Mouse (Mus musculus) embryonic facial prominence, embryonic 11.5 days (tissue): ENCODE data around the gene Coil. TPM values are rescaled to one million over a fixed set of nuclear protein-coding genes. Genes with fewer than 3 reads are reported as not detected.
A peak's percentile ranks its signal among the peaks of the same experiment; 100 is the strongest.

Experiments
- ATAC-seq: fragments of 200-750 bp; cut with Nextera tagmentation; replicated peaks from 2 replicates; pipeline ENCODE4 v1.8.0; 2017; ENCODE audit warnings: low read depth; ENCODE audit not compliant: insufficient number of reproducible peaks, low FRiP score, low TSS enrichment
- DNase-seq: peaks from one replicate; pipeline ENCODE4 v3.0.0-alpha.2; 2015; ENCODE audit warnings: low spot score
- H3K27ac ChIP-seq: fragments of 300-500 bp; sonication (generic); replicated peaks from 2 replicates; pipeline ENCODE4 v1.5.1; 2014; ENCODE audit warnings: mild to moderate bottlenecking, low read depth, low read length, control low read depth
- H3K27me3 ChIP-seq: fragments of 300-500 bp; sonication (generic); 2 replicates; pipeline ENCODE4 v1.6.1; 2014; ENCODE audit warnings: mild to moderate bottlenecking, low read length, moderate library complexity, mixed read lengths; ENCODE audit not compliant: control insufficient read depth, insufficient read depth
- H3K36me3 ChIP-seq: fragments of 300-500 bp; sonication (generic); replicated peaks from 2 replicates; pipeline ENCODE4 v1.6.1; 2014; ENCODE audit warnings: low read depth, mild to moderate bottlenecking, low read length, moderate library complexity, mixed read lengths; ENCODE audit not compliant: control insufficient read depth, insufficient read depth
- H3K4me1 ChIP-seq: fragments of 300-500 bp; sonication (generic); 2 replicates; pipeline ENCODE4 v1.6.1; 2014; ENCODE audit warnings: low read length, mixed read lengths; ENCODE audit not compliant: control insufficient read depth, insufficient read depth
- H3K4me2 ChIP-seq: fragments of 300-500 bp; sonication (generic); 2 replicates; pipeline ENCODE4 v1.6.1; 2014; ENCODE audit warnings: low read depth, mild to moderate bottlenecking, control low read depth, low read length, moderate library complexity
- H3K4me3 ChIP-seq: fragments of 300-500 bp; sonication (generic); 2 replicates; pipeline ENCODE4 v1.5.1; 2014; ENCODE audit warnings: low read depth, low read length, control low read depth
- H3K9ac ChIP-seq: fragments of 300-500 bp; sonication (generic); replicated peaks from 2 replicates; pipeline ENCODE4 v1.6.1; 2014; ENCODE audit warnings: mild to moderate bottlenecking, control low read depth, low read length
- H3K9me3 ChIP-seq: fragments of 300-500 bp; sonication (generic); replicated peaks from 2 replicates; pipeline ENCODE4 v1.6.1; 2016; ENCODE audit warnings: mild to moderate bottlenecking, low read length, inconsistent platforms, mixed read lengths; ENCODE audit not compliant: control insufficient read depth
- WGBS: fragments of 180-500 bp; shearing (Covaris S2); extraction: QIAGEN DNeasy Blood & Tissue Kit; methylation state at CpG from one replicate; pipeline ENCODE4 v1.1.7; 2014; 5-methylcytosine and 5-hydroxymethylcytosine counted together
- polyA plus RNA-seq: library from polyadenylated mRNA; unstranded; fragments of >200 nt; fragmentation: Nextera tagmentation; extraction: Ambion mirVana; gene quantifications from 2 replicates; pipeline ENCODE4 v1.2.1, GENCODE M21; 2014

Gene Coil
- 22.2 and 24.3 TPM in 2 replicates for polyA plus RNA-seq

GRCm38 (mm10) chr11:88970202-88970732, at the start of gene Coil:
Coil (plus strand) TSS chr11:88970252.
- Histone ChIP-seq H3K27ac (no peak within 1 kb of the TSS), H3K9ac (no peak within 1 kb of the TSS), H3K4me1 (no peaks in the 10 kb centered on the region; the same call in 1 of the 2 replicates), H3K9me3 (no peaks in the 10 kb centered on the region), H3K4me3 (no peak within 1 kb of the TSS), H3K4me2 (no peak within 1 kb of the TSS), H3K36me3 (no peaks in the 10 kb centered on the region), H3K27me3 (no peaks in the 10 kb centered on the region)
- ATAC-seq (no peak), DNase-seq (peak; percentile 24)
- 34% methylated on average over 2 of the region's 2 CpGs for WGBS

GRCm38 (mm10) chr11:88926566-88926965, 43.5 kb upstream of the Coil start:
- no peak for DNase-seq
- no peaks in the 10 kb centered on the region for H3K4me1 ChIP-seq
- H3K4me3 ChIP-seq: no peak overlapping the region
- no peaks in the 10 kb centered on the region for H3K27me3 ChIP-seq
- H3K4me2 ChIP-seq: no peak overlapping the region
- no peaks in the 10 kb centered on the region for H3K9me3 ChIP-seq
- ATAC-seq: no peak
- H3K36me3 ChIP-seq: no peaks in the 10 kb centered on the region; the same call in none of the 2 replicates
- H3K27ac ChIP-seq: no peak overlapping the region
- no peak overlapping the region for H3K9ac ChIP-seq
- WGBS: 89% methylated on average over 5 of the region's 5 CpGs

GRCm38 (mm10) chr11:88931692-88932530, 38.1 kb upstream of the Coil start:
- Histone ChIP-seq H3K4me2 (no peak overlapping the region), H3K4me3 (no peak overlapping the region), H3K36me3 (no peaks in the 10 kb centered on the region; the same call in 1 of the 2 replicates), H3K27me3 (no peaks in the 10 kb centered on the region), H3K27ac (no peak overlapping the region), H3K9ac (no peak overlapping the region), H3K4me1 (no peaks in the 10 kb centered on the region), H3K9me3 (no peaks in the 10 kb centered on the region)
- DNase-seq (no peak), ATAC-seq (no peak)
- WGBS: 77% methylated on average over 14 of the region's 14 CpGs

- DNase-seq (no peak), ATAC-seq (no peak)
- Histone ChIP-seq H3K27ac (no peak overlapping the region), H3K36me3 (no peaks in the 10 kb centered on the region; the same call in 1 of the 2 replicates), H3K9ac (no peak overlapping the region), H3K27me3 (no peaks in the 10 kb centered on the region), H3K4me1 (no peaks in the 10 kb centered on the region), H3K4me3 (no peak overlapping the region), H3K4me2 (no peak overlapping the region), H3K9me3 (no peaks in the 10 kb centered on the region)
- 93% methylated on average over 9 of the region's 9 CpGs for WGBS
Observed at GRCm38 (mm10) chr11:88933030-88933429, 37.0 kb upstream of the Coil start.

- no peaks in the 10 kb centered on the region for H3K9me3 ChIP-seq
- H3K27me3 ChIP-seq: no peaks in the 10 kb centered on the region
- ATAC-seq: no peak
- 92% methylated on average over 19 of the region's 19 CpGs for WGBS
- H3K4me3 ChIP-seq: no peak overlapping the region
- H3K9ac ChIP-seq: no peak overlapping the region
- H3K36me3 ChIP-seq: no peaks in the 10 kb centered on the region
- H3K4me2 ChIP-seq: no peak overlapping the region
- no peaks in the 10 kb centered on the region for H3K4me1 ChIP-seq
- DNase-seq: no peak
- no peak overlapping the region for H3K27ac ChIP-seq
Observed at GRCm38 (mm10) chr11:88934089-88935000, 35.7 kb upstream of the Coil start.

GRCm38 (mm10) chr11:88937886-88938285, 32.2 kb upstream of the Coil start:
- H3K27me3 ChIP-seq: no peaks in the 10 kb centered on the region
- H3K9me3 ChIP-seq: no peaks in the 10 kb centered on the region
- H3K4me2 ChIP-seq: no peak overlapping the region
- H3K9ac ChIP-seq: no peak overlapping the region
- no peaks in the 10 kb centered on the region for H3K4me1 ChIP-seq
- DNase-seq (no peak), ATAC-seq (no peak)
- no peaks in the 10 kb centered on the region; the same call in 1 of the 2 replicates for H3K36me3 ChIP-seq
- H3K27ac ChIP-seq: no peak overlapping the region
- no peak overlapping the region for H3K4me3 ChIP-seq
- WGBS: 87% methylated on average over 2 of the region's 2 CpGs

- Histone ChIP-seq H3K4me3 (no peak overlapping the region), H3K9me3 (no peaks in the 10 kb centered on the region), H3K36me3 (no peaks in the 10 kb centered on the region; the same call in 1 of the 2 replicates), H3K27me3 (no peaks in the 10 kb centered on the region), H3K9ac (no peak overlapping the region), H3K4me1 (no peaks in the 10 kb centered on the region), H3K27ac (no peak overlapping the region), H3K4me2 (no peak overlapping the region)
- WGBS: 95% methylated on average over 2 of the region's 2 CpGs
- DNase-seq: no peak
- no peak for ATAC-seq
Observed at GRCm38 (mm10) chr11:88938770-88939169, 31.3 kb upstream of the Coil start.
